Mouse (Mus musculus) myocyte (in vitro differentiated cells): ENCODE measurements around the gene Nfkbib.
A peak's percentile ranks its signal among the peaks of the same experiment; 100 is the strongest.

Experiments
- CEBPB ChIP-seq: IDR thresholded peaks from 2 replicates; pipeline ENCODE4 v1.6.1; 2011; ENCODE audit warnings: mild to moderate bottlenecking, moderate library complexity; ENCODE audit not compliant: poor library complexity, insufficient read depth, severe bottlenecking
- E2F4 ChIP-seq: IDR thresholded peaks from one replicate; pipeline ENCODE4 v1.6.1; 2011; ENCODE audit warnings: mild to moderate bottlenecking, control low read depth, moderate library complexity; ENCODE audit not compliant: insufficient read depth
- MAX ChIP-seq: IDR thresholded peaks from one replicate; pipeline ENCODE4 v1.6.1; 2011; ENCODE audit warnings: low read depth, mild to moderate bottlenecking, control low read depth
- MYOD1 ChIP-seq, 3 experiments: IDR thresholded peaks; one replicate each; pipeline ENCODE4 v1.6.1; 2011; ENCODE audit warnings: control low read depth in 2 of 3, low read depth in 2 of 3, mild to moderate bottlenecking in 2 of 3, moderate library complexity in 1 of 3; ENCODE audit not compliant: insufficient read length in 2 of 3, control insufficient read depth in 1 of 3
- MYOG ChIP-seq, 3 experiments: IDR thresholded peaks; one replicate each; pipeline ENCODE4 v1.6.1; 2011; ENCODE audit warnings: control low read depth in 2 of 3, low read depth in 2 of 3, mild to moderate bottlenecking in 2 of 3; ENCODE audit not compliant: insufficient read length in 2 of 3, control insufficient read depth in 1 of 3, insufficient read depth in 1 of 3
- POLR2A ChIP-seq: IDR thresholded peaks from one replicate; pipeline ENCODE4 v1.6.1; 2011; ENCODE audit warnings: low read depth, mild to moderate bottlenecking, control low read depth, moderate library complexity; ENCODE audit not compliant: insufficient read length
- POLR2AphosphoS2 ChIP-seq: IDR thresholded peaks from one replicate; pipeline ENCODE4 v1.6.1; 2011; ENCODE audit warnings: low read depth, control low read depth; ENCODE audit not compliant: insufficient read length
- REST ChIP-seq: IDR thresholded peaks from one replicate; pipeline ENCODE4 v1.6.1; 2011; ENCODE audit warnings: mild to moderate bottlenecking, control low read depth, moderate library complexity; ENCODE audit not compliant: insufficient read depth, insufficient read length
- SRF ChIP-seq: IDR thresholded peaks from one replicate; pipeline ENCODE4 v1.6.1; 2011; ENCODE audit warnings: low read depth; ENCODE audit not compliant: control insufficient read depth, insufficient read length
- TCF12 ChIP-seq: IDR thresholded peaks from one replicate; pipeline ENCODE4 v1.6.1; 2011; ENCODE audit warnings: mild to moderate bottlenecking, control low read depth; ENCODE audit not compliant: poor library complexity, insufficient read depth, severe bottlenecking
- TCF3 ChIP-seq: IDR thresholded peaks from one replicate; pipeline ENCODE4 v1.6.1; 2011; ENCODE audit warnings: low read depth, control low read depth; ENCODE audit not compliant: insufficient read length
- USF1 ChIP-seq: IDR thresholded peaks from one replicate; pipeline ENCODE4 v1.6.1; 2011; ENCODE audit warnings: low read depth, mild to moderate bottlenecking, control low read depth, moderate library complexity

DNA sequence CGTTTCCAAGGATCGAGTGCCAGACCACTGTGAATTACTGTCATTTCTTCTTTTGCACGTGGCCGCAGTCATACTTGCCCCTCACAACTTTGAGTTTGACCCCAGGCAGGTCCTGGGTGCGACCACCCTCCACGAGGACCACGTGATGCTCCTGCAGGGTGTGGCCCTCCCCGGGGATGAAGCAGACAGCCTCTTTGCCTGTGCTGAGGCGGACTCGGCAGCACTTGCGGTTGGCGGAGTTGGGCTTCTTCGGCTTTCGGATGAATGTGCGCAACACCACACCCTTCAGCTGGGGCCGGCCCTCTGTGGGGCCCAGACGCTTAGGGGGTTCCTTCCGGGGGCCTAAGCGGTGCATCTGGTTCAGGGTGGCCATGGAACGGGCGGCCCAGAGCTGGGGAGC, 27.5 kb downstream of the Nfkbib start:
- TF ChIP-seq TCF12 (no peak), USF1 (no peak), POLR2A (no peak), SRF (no peak), POLR2AphosphoS2 (peak; percentile 31), MYOD1 (IDR thresholded peaks at IDR 0.05; ENCODE audit: control insufficient read depth in 1 of 3, insufficient read length in 2 of 3, low read depth in 2 of 3) (no peak), E2F4 (no peak), REST (no peak), MAX (no peak), MYOG (IDR thresholded peaks at IDR 0.05; ENCODE audit: control insufficient read depth in 1 of 3, insufficient read depth in 1 of 3, insufficient read length in 2 of 3, low read depth in 2 of 3) (no peak), CEBPB (no peak), TCF3 (no peak)
